Mouse (Mus musculus): ENCODE data around the gene Farp1.
A peak's percentile ranks its signal among the peaks of the same experiment; 100 is the strongest.

Farp1 gene

GRCm38 (mm10) chr14:121263912-121264311, 228.9 kb downstream of the Farp1 start:
- no peak for DNase-seq (ENCODE audit: low spot score in 2 of 2)

DNA sequence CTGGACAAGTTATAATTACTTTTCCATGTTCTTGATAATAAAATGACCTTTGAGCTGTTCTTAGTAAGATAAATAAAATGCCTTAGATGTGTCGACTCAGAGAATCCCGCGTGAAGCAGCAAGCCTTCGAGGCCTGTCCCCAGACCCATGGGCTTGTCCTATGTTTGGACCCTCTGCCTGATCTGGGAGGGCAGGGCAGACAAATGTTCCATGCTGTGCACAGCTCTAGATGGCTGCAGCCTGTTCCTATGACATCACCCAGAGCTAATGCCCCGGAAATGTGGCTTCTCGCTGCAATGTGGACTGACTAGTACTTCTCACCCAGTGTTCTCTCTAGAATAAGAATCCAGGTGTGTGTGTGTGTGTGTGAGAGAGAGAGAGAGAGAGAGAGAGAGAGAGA, 229.5 kb downstream of the Farp1 start:
- DNase-seq (ENCODE audit: low spot score in 2 of 2) = no peak

GRCm38 (mm10) chr14:121267801-121268200, 232.8 kb downstream of the Farp1 start:
- DNase-seq (ENCODE audit: low spot score in 2 of 2) = no peak

- DNase-seq (ENCODE audit: low spot score in 2 of 2) = no peak
Observed at GRCm38 (mm10) chr14:121270490-121270889, 235.5 kb downstream of the Farp1 start.

GRCm38 (mm10) chr14:121274985-121275384, 240.0 kb downstream of the Farp1 start:
- DNase-seq (ENCODE audit: low spot score in 2 of 2) = no peak

DNA sequence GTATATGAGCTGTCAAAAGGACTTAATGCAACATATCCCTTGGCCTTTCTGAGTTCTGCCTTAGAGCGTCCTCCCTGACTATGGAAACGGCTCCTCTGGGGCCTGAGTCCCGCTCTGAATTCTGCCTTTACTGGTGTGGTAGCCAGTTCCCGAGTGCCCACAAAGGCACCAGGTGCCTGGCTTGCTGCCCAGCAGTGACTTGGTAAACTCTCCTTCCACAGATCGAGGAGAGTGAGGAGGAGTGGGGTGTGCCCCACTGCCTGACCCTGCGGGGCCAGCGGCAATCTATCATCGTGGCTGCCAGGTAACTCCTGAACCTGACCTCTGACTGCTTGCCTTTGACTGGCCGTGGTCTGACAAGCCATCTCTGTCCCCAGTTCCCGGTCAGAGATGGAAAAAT, 241.0 kb downstream of the Farp1 start:
- no peak for DNase-seq (ENCODE audit: low spot score in 2 of 2)

GRCm38 (mm10) chr14:121279106-121279505, 244.1 kb downstream of the Farp1 start:
- peak; percentile 64 to 69 for DNase-seq (ENCODE audit: low spot score in 2 of 2)

- peak in 1 of 2 experiments; percentile 20 for DNase-seq (ENCODE audit: low spot score in 2 of 2)
Observed at GRCm38 (mm10) chr14:121280601-121281335, 245.8 kb downstream of the Farp1 start.

- no peak for DNase-seq (ENCODE audit: low spot score in 2 of 2)
Observed at GRCm38 (mm10) chr14:121281336-121281710, 246.3 kb downstream of the Farp1 start.

DNA sequence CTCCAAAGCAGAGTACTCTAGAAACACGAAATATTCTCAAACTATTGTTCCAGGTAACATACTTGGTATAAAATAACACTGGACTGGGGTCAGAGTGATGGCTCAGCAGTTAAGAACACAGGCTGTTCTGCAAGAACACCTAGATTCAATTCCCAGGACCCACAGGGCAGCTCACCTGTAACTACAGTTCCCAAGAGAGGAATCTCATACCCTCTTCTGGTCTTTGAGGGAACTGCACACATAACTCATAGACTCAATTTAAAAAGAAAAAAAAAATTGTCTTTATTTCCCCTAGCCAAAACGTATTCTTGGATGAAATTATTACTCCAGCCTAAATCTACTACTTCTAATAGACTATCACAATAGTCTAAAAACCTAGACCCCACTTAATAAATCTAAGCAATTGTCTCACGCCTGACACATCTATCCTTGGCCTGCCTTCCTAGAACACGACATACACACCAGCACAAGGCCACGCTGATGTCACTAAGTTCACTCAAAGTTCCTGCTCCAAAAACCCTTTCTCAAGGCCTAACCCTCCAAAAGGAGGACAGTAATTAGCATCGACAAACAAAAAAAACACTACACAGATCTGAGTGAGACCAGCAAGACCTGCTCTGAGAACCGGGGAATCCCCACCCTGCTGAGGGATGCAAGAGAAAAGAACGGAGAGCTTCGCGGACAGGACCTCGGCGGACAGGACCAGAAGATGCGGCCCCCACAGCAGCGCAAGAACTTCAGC, 250.6 kb downstream of the Farp1 start:
- no peak for DNase-seq (ENCODE audit: low spot score in 2 of 2)

DNA sequence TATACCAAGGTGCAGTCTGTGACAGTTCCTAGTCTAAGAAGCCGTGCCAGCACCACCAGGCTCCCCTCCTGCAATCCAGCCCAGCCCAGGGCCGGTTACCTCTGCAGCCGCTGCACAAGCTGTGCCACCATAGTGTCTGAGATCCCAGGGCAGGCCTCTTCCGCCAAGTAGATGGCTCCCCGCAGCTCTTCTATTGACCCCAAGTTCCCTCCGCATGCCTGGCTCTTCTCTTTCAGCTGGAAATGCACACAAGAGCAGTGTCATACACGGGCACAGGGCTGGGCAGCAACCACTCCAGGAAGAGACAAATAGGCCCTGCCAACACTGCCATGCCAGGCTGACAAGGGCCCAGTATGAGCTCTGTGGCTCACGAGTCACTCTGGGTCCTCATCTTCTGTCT, 256.9 kb downstream of the Farp1 start:
- DNase-seq (ENCODE audit: low spot score in 2 of 2) = no peak

- DNase-seq (ENCODE audit: low spot score in 2 of 2) = no peak
Observed at GRCm38 (mm10) chr14:121292391-121292790, 257.4 kb downstream of the Farp1 start.

DNA sequence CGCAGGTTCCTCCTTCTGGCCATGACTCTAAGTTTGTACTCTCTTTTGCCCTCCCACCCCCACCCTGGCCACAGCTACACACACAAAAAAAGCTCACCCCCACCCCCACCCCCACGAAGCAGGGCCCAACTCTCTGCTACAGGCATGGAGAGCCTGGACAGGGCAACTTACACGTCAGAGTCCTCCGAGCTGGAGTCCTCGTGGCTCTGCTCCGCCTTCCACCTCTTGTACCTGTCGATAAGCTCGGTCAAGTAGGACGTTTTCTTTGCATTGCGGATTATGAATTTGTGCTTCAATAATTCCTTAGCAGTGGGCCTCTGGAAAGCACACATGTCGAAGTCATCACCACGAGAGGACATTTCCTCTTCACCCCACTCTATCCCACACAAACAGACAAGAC, 259.5 kb downstream of the Farp1 start:
- no peak for DNase-seq (ENCODE audit: low spot score in 2 of 2)

- no peak for DNase-seq (ENCODE audit: low spot score in 2 of 2)
Observed at GRCm38 (mm10) chr14:121297103-121297502, 262.1 kb downstream of the Farp1 start.

DNA sequence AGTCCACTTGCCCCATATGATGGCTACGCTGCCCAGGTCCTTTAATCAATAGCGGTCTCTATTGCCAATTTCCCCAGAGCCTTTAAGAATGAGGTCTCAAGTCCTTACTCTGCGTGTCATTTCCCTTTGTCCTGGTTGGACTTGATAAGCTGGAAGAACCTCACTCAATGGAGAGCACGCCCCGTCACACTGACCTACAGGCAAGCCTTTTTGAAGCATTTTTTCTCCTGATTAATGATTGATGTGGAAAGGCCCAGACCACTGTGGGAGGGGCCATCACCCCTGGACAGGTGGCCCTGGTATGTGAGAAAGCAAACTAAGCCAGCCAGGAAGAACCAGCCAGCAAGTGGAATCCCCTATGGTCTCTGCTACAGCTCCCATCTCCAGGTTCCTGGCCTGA, 263.5 kb downstream of the Farp1 start:
- DNase-seq (ENCODE audit: low spot score in 2 of 2) = no peak

- DNase-seq (ENCODE audit: low spot score in 2 of 2) = no peak
Observed at GRCm38 (mm10) chr14:121299093-121299492, 264.1 kb downstream of the Farp1 start.

- no peak for DNase-seq (ENCODE audit: low spot score in 2 of 2)
Observed at GRCm38 (mm10) chr14:121304523-121304922, 269.5 kb downstream of the Farp1 start.

DNA sequence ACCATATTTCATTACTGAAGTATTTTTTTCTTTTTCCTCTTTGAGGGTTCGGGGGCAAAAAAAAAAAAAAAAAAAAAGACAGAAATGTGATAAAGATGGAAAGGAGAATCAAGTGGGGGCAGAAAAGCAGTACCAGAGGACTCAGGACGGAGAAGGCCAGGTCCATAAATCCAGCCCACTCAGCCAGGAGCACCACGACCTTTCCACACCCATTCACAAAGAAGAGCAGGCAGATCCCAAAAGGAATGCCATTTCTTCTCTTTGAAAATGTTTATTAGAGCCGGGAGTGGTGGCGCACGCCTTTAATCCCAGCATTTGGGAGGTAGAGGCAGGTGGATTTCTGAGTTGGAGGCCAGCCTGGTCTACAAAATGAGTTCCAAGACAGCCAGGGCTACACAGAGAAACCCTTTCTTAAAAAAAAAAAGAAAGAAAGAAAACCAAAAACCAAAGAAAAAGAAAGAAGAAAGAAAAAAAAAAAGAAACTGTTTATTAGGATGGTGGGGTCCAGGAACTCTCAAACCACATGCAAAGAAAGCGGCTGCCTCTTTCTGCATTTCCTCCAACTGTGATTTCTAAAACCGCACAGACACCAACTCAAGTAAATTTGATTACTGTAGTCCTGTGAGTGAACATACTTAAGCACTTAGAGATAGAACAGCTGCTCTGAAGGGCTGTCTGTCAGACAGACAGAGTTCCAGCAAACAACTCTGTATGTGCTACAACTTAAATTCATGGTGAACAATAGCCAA, 270.5 kb downstream of the Farp1 start:
- DNase-seq (ENCODE audit: low spot score in 2 of 2) = no peak

DNA sequence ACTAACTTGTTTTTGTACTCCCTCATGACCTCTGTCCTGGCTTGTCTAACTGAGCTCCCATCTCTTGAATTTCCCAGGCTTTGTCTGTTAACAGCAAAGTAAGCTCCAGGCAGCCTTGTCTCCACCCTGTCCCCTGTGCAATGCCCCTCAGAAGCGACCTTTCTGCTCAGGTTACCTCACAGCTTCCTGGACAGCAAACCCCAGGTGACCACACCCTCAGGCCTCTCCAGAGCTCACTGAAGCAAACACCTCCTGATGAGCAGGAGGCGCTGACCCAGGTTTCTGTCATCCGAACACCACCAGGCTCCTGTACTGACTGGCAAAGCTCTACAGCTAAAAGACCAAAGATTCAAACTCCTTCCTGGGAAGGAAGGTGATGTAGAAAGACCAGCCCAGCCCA, 274.9 kb downstream of the Farp1 start:
- no peak for DNase-seq (ENCODE audit: low spot score in 2 of 2)

- no peak for DNase-seq (ENCODE audit: low spot score in 2 of 2)
Observed at GRCm38 (mm10) chr14:121310325-121311080, 275.5 kb downstream of the Farp1 start.

- no peak for DNase-seq (ENCODE audit: low spot score in 2 of 2)
Observed at GRCm38 (mm10) chr14:121311083-121311482, 276.1 kb downstream of the Farp1 start.

DNA sequence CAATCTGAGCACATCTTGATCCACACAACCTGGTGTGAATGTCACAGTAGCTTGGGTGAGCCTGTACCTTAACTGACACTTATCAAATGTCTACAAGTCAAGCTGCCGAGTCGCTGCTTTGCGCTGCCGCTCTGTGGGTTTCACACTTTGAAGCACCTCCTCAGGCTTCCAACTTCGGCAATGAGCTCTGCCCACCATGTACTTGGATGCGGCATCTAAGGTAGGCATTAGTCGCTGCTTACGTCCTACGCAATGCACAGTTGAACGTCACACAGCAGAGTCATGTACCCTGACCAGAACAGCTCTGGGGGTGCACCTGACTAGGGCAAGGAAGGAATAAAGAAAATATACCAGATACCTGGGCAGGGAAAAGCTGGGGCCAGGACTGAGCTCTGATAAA, 278.3 kb downstream of the Farp1 start:
- no peak for DNase-seq (ENCODE audit: low spot score in 2 of 2)
